Mouse (Mus musculus) heart, adult 2 months (tissue): ENCODE data around the gene Abca8b.

Source experiments
- CTCF ChIP-seq: fragments of 200-600 bp; IDR thresholded peaks from 2 replicates; pipeline ENCODE4 v1.8.1; 2022; ENCODE audit warnings: antibody characterized with exemption, mild to moderate bottlenecking, moderate library complexity
- POLR2A ChIP-seq: fragments of 200-500 bp; IDR thresholded peaks from 2 replicates; pipeline ENCODE4 v1.6.1; 2011; ENCODE audit warnings: mild to moderate bottlenecking, low read depth, low read length, control low read depth; ENCODE audit not compliant: insufficient read depth

- TF ChIP-seq CTCF = no peak
- no peak for TF ChIP-seq POLR2A
Observed at GRCm38 (mm10) chr11:109889595-109889994, 106.0 kb downstream of the Abca8b start.
